Mouse (Mus musculus) myocyte (in vitro differentiated cells): ENCODE results near the gene Lyrm4. TPM values are rescaled to one million over a fixed set of nuclear protein-coding genes. Genes with fewer than 3 reads are reported as not detected.

Experiments used
- H3K27me3 ChIP-seq: one replicate; pipeline ENCODE4 v1.6.1; 2011; ENCODE audit not compliant: control insufficient read depth, insufficient read depth, insufficient read length
- H3K36me3 ChIP-seq: one replicate; pipeline ENCODE4 v1.6.1; 2011; ENCODE audit not compliant: control insufficient read depth, insufficient read depth
- H3K4me2 ChIP-seq: one replicate; pipeline ENCODE4 v1.6.1; 2011; ENCODE audit warnings: low read depth, control low read depth
- H3K4me3 ChIP-seq: one replicate; pipeline ENCODE4 v1.5.1; 2011; ENCODE audit warnings: mild to moderate bottlenecking, control low read depth, moderate library complexity
- H3K79me2 ChIP-seq: one replicate; pipeline ENCODE4 v1.6.1; 2011; ENCODE audit not compliant: control insufficient read depth, insufficient read depth
- H3ac ChIP-seq: one replicate; pipeline ENCODE4 v1.6.1; 2011; ENCODE audit not compliant: control insufficient read depth, insufficient read length
- CEBPB ChIP-seq: IDR thresholded peaks from 2 replicates; pipeline ENCODE4 v1.6.1; 2011; ENCODE audit warnings: mild to moderate bottlenecking, moderate library complexity; ENCODE audit not compliant: poor library complexity, insufficient read depth, severe bottlenecking
- E2F4 ChIP-seq: IDR thresholded peaks from one replicate; pipeline ENCODE4 v1.6.1; 2011; ENCODE audit warnings: mild to moderate bottlenecking, control low read depth, moderate library complexity; ENCODE audit not compliant: insufficient read depth
- MAX ChIP-seq: IDR thresholded peaks from one replicate; pipeline ENCODE4 v1.6.1; 2011; ENCODE audit warnings: low read depth, mild to moderate bottlenecking, control low read depth
- MYOD1 ChIP-seq, 3 experiments: IDR thresholded peaks; one replicate each; pipeline ENCODE4 v1.6.1; 2011; ENCODE audit warnings: control low read depth in 2 of 3, low read depth in 2 of 3, mild to moderate bottlenecking in 2 of 3, moderate library complexity in 1 of 3; ENCODE audit not compliant: insufficient read length in 2 of 3, control insufficient read depth in 1 of 3
- MYOG ChIP-seq, 3 experiments: IDR thresholded peaks; one replicate each; pipeline ENCODE4 v1.6.1; 2011; ENCODE audit warnings: control low read depth in 2 of 3, low read depth in 2 of 3, mild to moderate bottlenecking in 2 of 3; ENCODE audit not compliant: insufficient read length in 2 of 3, control insufficient read depth in 1 of 3, insufficient read depth in 1 of 3
- POLR2A ChIP-seq: IDR thresholded peaks from one replicate; pipeline ENCODE4 v1.6.1; 2011; ENCODE audit warnings: low read depth, mild to moderate bottlenecking, control low read depth, moderate library complexity; ENCODE audit not compliant: insufficient read length
- POLR2AphosphoS2 ChIP-seq: IDR thresholded peaks from one replicate; pipeline ENCODE4 v1.6.1; 2011; ENCODE audit warnings: low read depth, control low read depth; ENCODE audit not compliant: insufficient read length
- REST ChIP-seq: IDR thresholded peaks from one replicate; pipeline ENCODE4 v1.6.1; 2011; ENCODE audit warnings: mild to moderate bottlenecking, control low read depth, moderate library complexity; ENCODE audit not compliant: insufficient read depth, insufficient read length
- SRF ChIP-seq: IDR thresholded peaks from one replicate; pipeline ENCODE4 v1.6.1; 2011; ENCODE audit warnings: low read depth; ENCODE audit not compliant: control insufficient read depth, insufficient read length
- TCF12 ChIP-seq: IDR thresholded peaks from one replicate; pipeline ENCODE4 v1.6.1; 2011; ENCODE audit warnings: mild to moderate bottlenecking, control low read depth; ENCODE audit not compliant: poor library complexity, insufficient read depth, severe bottlenecking
- TCF3 ChIP-seq: IDR thresholded peaks from one replicate; pipeline ENCODE4 v1.6.1; 2011; ENCODE audit warnings: low read depth, control low read depth; ENCODE audit not compliant: insufficient read length
- USF1 ChIP-seq: IDR thresholded peaks from one replicate; pipeline ENCODE4 v1.6.1; 2011; ENCODE audit warnings: low read depth, mild to moderate bottlenecking, control low read depth, moderate library complexity
- polyA plus RNA-seq: library from polyadenylated mRNA; unstranded; fragments of >200 nt; fragmentation: generic; extraction: Trizol; gene quantifications from one replicate; pipeline ENCODE4 v1.2.1, GENCODE M21; 2012; ENCODE audit warnings: missing spikeins

The Lyrm4 gene
- polyA plus RNA-seq, 1 experiment = 11.3 TPM

GRCm38 (mm10) chr13:35969829-35970228 lies 147.5 kb downstream of the Lyrm4 start:
- H3K79me2 ChIP-seq = no peaks in the 10 kb centered on the region
- no peak overlapping the region for H3K4me3 ChIP-seq
- peaks cover 17% of the 10 kb centered on the region for H3K27me3 ChIP-seq
- no peak overlapping the region for H3K4me2 ChIP-seq
- no peak overlapping the region for H3ac ChIP-seq
- no peaks in the 10 kb centered on the region for H3K36me3 ChIP-seq
- TF ChIP-seq USF1 = no peak
- TF ChIP-seq TCF12 = no peak
- TF ChIP-seq CEBPB = no peak
- no peak for TF ChIP-seq MYOG (IDR thresholded peaks at IDR 0.05; ENCODE audit: control insufficient read depth in 1 of 3, insufficient read depth in 1 of 3, insufficient read length in 2 of 3, low read depth in 2 of 3)
- no peak for TF ChIP-seq POLR2A
- TF ChIP-seq REST = no peak
- TF ChIP-seq MAX = no peak
- no peak for TF ChIP-seq MYOD1 (IDR thresholded peaks at IDR 0.05; ENCODE audit: control insufficient read depth in 1 of 3, insufficient read length in 2 of 3, low read depth in 2 of 3)
- TF ChIP-seq TCF3 = no peak
- no peak for TF ChIP-seq E2F4
- TF ChIP-seq POLR2AphosphoS2 = no peak
- no peak for TF ChIP-seq SRF

GRCm38 (mm10) chr13:35969431-35969721 lies 147.9 kb downstream of the Lyrm4 start:
- TF ChIP-seq USF1 (no peak), SRF (no peak), MYOG (IDR thresholded peaks at IDR 0.05; ENCODE audit: control insufficient read depth in 1 of 3, insufficient read depth in 1 of 3, insufficient read length in 2 of 3, low read depth in 2 of 3) (no peak), POLR2AphosphoS2 (no peak), MYOD1 (IDR thresholded peaks at IDR 0.05; ENCODE audit: control insufficient read depth in 1 of 3, insufficient read length in 2 of 3, low read depth in 2 of 3) (no peak), MAX (no peak), CEBPB (no peak)
- H3K27me3 ChIP-seq = peaks cover 17% of the 10 kb centered on the region
- no peak overlapping the region for H3ac ChIP-seq
- no peaks in the 10 kb centered on the region for H3K79me2 ChIP-seq
- no peak overlapping the region for H3K4me2 ChIP-seq
- H3K36me3 ChIP-seq = no peaks in the 10 kb centered on the region
- no peak overlapping the region for H3K4me3 ChIP-seq

- Histone ChIP-seq H3ac (no peak overlapping the region), H3K27me3 (peaks cover 17% of the 10 kb centered on the region), H3K4me3 (no peak overlapping the region), H3K36me3 (no peaks in the 10 kb centered on the region), H3K79me2 (no peaks in the 10 kb centered on the region), H3K4me2 (no peak overlapping the region)
- TF ChIP-seq USF1 (no peak), REST (no peak), MYOD1 (IDR thresholded peaks at IDR 0.05; ENCODE audit: control insufficient read depth in 1 of 3, insufficient read length in 2 of 3, low read depth in 2 of 3) (no peak), SRF (no peak), POLR2AphosphoS2 (no peak), MYOG (IDR thresholded peaks at IDR 0.05; ENCODE audit: control insufficient read depth in 1 of 3, insufficient read depth in 1 of 3, insufficient read length in 2 of 3, low read depth in 2 of 3) (no peak), TCF3 (no peak), CEBPB (no peak), MAX (no peak), E2F4 (no peak), POLR2A (no peak), TCF12 (no peak)
Observed at GRCm38 (mm10) chr13:35968719-35969430, 148.5 kb downstream of the Lyrm4 start.

GRCm38 (mm10) chr13:35968131-35968718 lies 149.1 kb downstream of the Lyrm4 start:
- Histone ChIP-seq H3K79me2 (no peaks in the 10 kb centered on the region), H3K4me2 (no peak overlapping the region), H3K4me3 (no peak overlapping the region), H3ac (no peak overlapping the region), H3K27me3 (peaks cover 17% of the 10 kb centered on the region), H3K36me3 (no peaks in the 10 kb centered on the region)
- no peak for TF ChIP-seq E2F4
- TF ChIP-seq POLR2A = no peak
- no peak for TF ChIP-seq REST
- no peak for TF ChIP-seq CEBPB
- no peak for TF ChIP-seq MYOG (IDR thresholded peaks at IDR 0.05; ENCODE audit: control insufficient read depth in 1 of 3, insufficient read depth in 1 of 3, insufficient read length in 2 of 3, low read depth in 2 of 3)
- TF ChIP-seq SRF = no peak
- TF ChIP-seq USF1 = no peak
- TF ChIP-seq TCF12 = no peak

GRCm38 (mm10) chr13:35967690-35968089 lies 149.6 kb downstream of the Lyrm4 start:
- H3K36me3 ChIP-seq = no peaks in the 10 kb centered on the region
- H3K4me2 ChIP-seq = no peak overlapping the region
- no peak overlapping the region for H3K4me3 ChIP-seq
- no peak overlapping the region for H3ac ChIP-seq
- H3K79me2 ChIP-seq = no peaks in the 10 kb centered on the region
- TF ChIP-seq MYOD1 (IDR thresholded peaks at IDR 0.05; ENCODE audit: control insufficient read depth in 1 of 3, insufficient read length in 2 of 3, low read depth in 2 of 3) = no peak
- no peak for TF ChIP-seq CEBPB
- TF ChIP-seq TCF12 = no peak
- no peak for TF ChIP-seq POLR2AphosphoS2
- no peak for TF ChIP-seq SRF
- TF ChIP-seq TCF3 = no peak
- no peak for TF ChIP-seq E2F4
- peaks cover 17% of the 10 kb centered on the region for H3K27me3 ChIP-seq
